Mouse (Mus musculus): Measurements from ENCODE around the gene Tagap.

DNA sequence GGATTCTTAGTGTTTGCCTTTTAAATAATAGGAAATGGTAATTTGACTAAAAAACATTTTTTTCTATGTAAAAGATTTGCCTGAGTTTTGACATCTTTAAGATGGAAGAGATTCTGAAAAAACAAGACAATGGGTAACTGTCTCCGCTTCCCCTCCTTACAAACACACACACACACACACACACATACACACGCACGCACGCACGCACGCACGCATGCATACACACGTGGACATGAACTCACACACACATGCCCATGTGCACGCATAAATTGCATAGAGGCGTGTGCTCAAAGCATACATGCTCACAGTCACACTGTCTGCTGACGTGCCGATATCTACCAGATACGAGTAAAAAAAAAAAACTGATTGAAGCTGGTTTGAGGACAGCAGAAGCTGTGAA is 49.3 kb upstream of the Tagap start:
- TF ChIP-seq CTCF (IDR thresholded peaks at IDR 0.05; ENCODE audit: control insufficient read depth, insufficient read depth, insufficient replicate concordance, low read depth, low read length), result no peak
- TF ChIP-seq POLR2A (IDR thresholded peaks at IDR 0.05; ENCODE audit: control insufficient read depth, low read depth, low read length), result no peak
